Mouse (Mus musculus) C2C12 (cell line): ENCODE results near the gene Cabcoco1.

Experiments used
- MAX ChIP-seq: IDR thresholded peaks from one replicate; pipeline ENCODE4 v1.6.1; 2011; ENCODE audit warnings: mild to moderate bottlenecking, control low read depth
- MYOD1 ChIP-seq: IDR thresholded peaks from one replicate; pipeline ENCODE4 v1.6.1; 2011; ENCODE audit warnings: low read depth; ENCODE audit not compliant: control insufficient read depth, insufficient read length
- MYOG ChIP-seq: IDR thresholded peaks from one replicate; pipeline ENCODE4 v1.6.1; 2011; ENCODE audit not compliant: control insufficient read depth, insufficient read length; ENCODE audit errors: extremely low read depth

GRCm38 (mm10) chr10:68435001-68435560 lies 106.6 kb downstream of the Cabcoco1 start:
- TF ChIP-seq MYOD1 (no peak), MYOG (no peak), MAX (no peak)
